Mouse (Mus musculus) A20 (cell line): ENCODE measurements around the gene Vmn2r44.
"Not testable (repeated sequence)": the region's sequence is repeated elsewhere in the genome, so short reads cannot be mapped to it uniquely, and the experiment has no call there.

Experiments used
- DNase-seq: peaks from one replicate; pipeline ENCODE4 v3.0.0-alpha.2; 2011; ENCODE audit warnings: low read depth, low spot score

Vmn2r44 gene

GRCm38 (mm10) chr7:8383233-8383632, at the start of gene Vmn2r44:
TSS of gene Vmn2r44 (minus strand) at chr7:8383333.
- DNase-seq, result not testable (repeated sequence)

GRCm38 (mm10) chr7:8357879-8358278, 25.3 kb downstream of the Vmn2r44 start:
- DNase-seq, result not testable (repeated sequence)
